Mouse (Mus musculus) embryonic facial prominence, embryonic 13.5 days (tissue): ENCODE measurements at regions not wholly inside any gene's neighbourhood (a gene's known extent, or its start where the extent isn't known, plus 50 kb on each side); places are given as distances from the start of the nearest gene placed in this dataset.

ENCODE experiments used
- ATAC-seq: fragments of 200-750 bp; cut with Nextera tagmentation; 2 replicates; pipeline ENCODE4 v1.8.0; 2017; ENCODE audit warnings: low read depth; ENCODE audit not compliant: insufficient number of reproducible peaks, insufficient read depth, low FRiP score, low TSS enrichment
- H3K27ac ChIP-seq: fragments of 300-500 bp; sonication (generic); 2 replicates; pipeline ENCODE4 v1.5.1; 2015; ENCODE audit warnings: moderate library complexity, mild to moderate bottlenecking, inconsistent platforms
- H3K27me3 ChIP-seq: fragments of 300-500 bp; sonication (generic); 2 replicates; pipeline ENCODE4 v1.6.1; 2015; ENCODE audit warnings: mild to moderate bottlenecking, inconsistent platforms
- H3K36me3 ChIP-seq: fragments of 300-500 bp; sonication (generic); 2 replicates; pipeline ENCODE4 v1.6.1; 2015; ENCODE audit warnings: mild to moderate bottlenecking, inconsistent platforms
- H3K4me1 ChIP-seq: fragments of 300-500 bp; sonication (generic); 2 replicates; pipeline ENCODE4 v1.6.1; 2015; ENCODE audit warnings: inconsistent platforms
- H3K4me2 ChIP-seq: fragments of 300-500 bp; sonication (generic); 2 replicates; pipeline ENCODE4 v1.6.1; 2015; ENCODE audit warnings: moderate library complexity, mild to moderate bottlenecking, inconsistent platforms
- H3K4me3 ChIP-seq: fragments of 300-500 bp; sonication (generic); 2 replicates; pipeline ENCODE4 v1.5.1; 2015; ENCODE audit warnings: mild to moderate bottlenecking, inconsistent platforms
- H3K9ac ChIP-seq: fragments of 300-500 bp; sonication (generic); 2 replicates; pipeline ENCODE4 v1.6.1; 2015; ENCODE audit warnings: mild to moderate bottlenecking, inconsistent platforms
- H3K9me3 ChIP-seq: fragments of 300-500 bp; sonication (generic); 2 replicates; pipeline ENCODE4 v1.6.1; 2016; ENCODE audit warnings: inconsistent platforms
- WGBS: fragments of 180-500 bp; shearing (Covaris S2); methylation state at CpG from one replicate; pipeline ENCODE4 v1.1.7; 2015; ENCODE audit warnings: mixed read lengths; 5-methylcytosine and 5-hydroxymethylcytosine counted together

DNA sequence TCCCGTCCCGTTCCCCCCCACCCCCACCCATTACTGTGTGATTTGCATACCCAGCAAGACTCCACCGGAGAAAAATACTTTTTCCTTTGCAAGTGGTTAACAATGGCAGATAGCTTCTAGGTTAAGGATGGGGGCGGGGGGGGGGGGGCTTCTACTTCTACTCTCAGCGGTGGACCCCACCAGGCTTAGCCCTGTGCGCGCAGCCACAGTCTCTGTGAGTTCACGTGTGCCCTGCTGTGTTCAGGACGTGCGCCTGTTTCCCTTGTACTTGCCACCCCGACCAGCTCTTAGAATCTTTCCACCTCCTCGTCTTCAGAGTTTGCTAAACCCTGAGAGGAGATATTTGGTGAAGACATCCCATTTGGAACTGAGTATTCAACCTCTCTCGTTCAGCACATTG lies 86.9 kb downstream of the Inhbb start:
- Histone ChIP-seq H3K4me1 (no peaks in the 10 kb centered on the region), H3K36me3 (no peaks in the 10 kb centered on the region), H3K4me3 (no peak overlapping the region), H3K9ac (no peak overlapping the region), H3K4me2 (no peak overlapping the region), H3K27ac (no peak overlapping the region), H3K9me3 (no peaks in the 10 kb centered on the region), H3K27me3 (peaks cover under 1% of the 10 kb centered on the region; the same call in 1 of the 2 replicates)
- 28% methylated on average over 13 of the region's 13 CpGs for WGBS
- no peak for ATAC-seq

DNA sequence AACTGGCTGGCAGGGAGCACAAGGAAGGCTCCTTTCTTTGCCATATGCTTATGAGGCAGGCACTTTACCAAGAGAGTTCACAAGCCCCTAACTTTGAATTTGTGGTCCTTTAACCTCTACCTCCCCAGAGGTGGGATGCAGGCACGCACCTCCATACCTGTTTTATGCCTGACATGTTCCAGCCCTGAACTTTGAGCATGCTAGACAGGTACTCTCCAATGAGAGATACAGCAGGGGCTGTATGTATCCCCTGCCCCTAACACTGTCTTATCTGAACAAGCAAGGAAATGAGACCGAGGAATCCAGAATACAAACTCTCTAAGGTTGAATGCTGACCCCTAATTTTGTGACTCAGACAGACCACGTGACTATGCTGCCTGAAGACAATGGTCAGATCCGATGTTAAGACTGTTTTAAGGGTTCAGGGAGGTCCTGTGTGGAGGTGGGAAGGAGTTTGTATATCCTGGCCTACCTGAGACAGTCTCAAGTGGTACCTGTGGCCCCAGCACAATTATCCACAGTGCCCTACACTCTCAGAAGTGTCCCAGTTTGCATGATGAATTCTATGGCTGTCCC lies 91.2 kb downstream of the Inhbb start:
- peaks cover 14% of the 10 kb centered on the region for H3K27me3 ChIP-seq
- no peak overlapping the region for H3K4me3 ChIP-seq
- no peaks in the 10 kb centered on the region for H3K9me3 ChIP-seq
- no peak overlapping the region for H3K9ac ChIP-seq
- 75% methylated on average over 4 of the region's 4 CpGs for WGBS
- no peak for ATAC-seq
- H3K36me3 ChIP-seq, result no peaks in the 10 kb centered on the region
- peaks cover 6% of the 10 kb centered on the region; the same call in 1 of the 2 replicates for H3K4me1 ChIP-seq
- no peak overlapping the region for H3K27ac ChIP-seq
- no peak overlapping the region for H3K4me2 ChIP-seq

DNA sequence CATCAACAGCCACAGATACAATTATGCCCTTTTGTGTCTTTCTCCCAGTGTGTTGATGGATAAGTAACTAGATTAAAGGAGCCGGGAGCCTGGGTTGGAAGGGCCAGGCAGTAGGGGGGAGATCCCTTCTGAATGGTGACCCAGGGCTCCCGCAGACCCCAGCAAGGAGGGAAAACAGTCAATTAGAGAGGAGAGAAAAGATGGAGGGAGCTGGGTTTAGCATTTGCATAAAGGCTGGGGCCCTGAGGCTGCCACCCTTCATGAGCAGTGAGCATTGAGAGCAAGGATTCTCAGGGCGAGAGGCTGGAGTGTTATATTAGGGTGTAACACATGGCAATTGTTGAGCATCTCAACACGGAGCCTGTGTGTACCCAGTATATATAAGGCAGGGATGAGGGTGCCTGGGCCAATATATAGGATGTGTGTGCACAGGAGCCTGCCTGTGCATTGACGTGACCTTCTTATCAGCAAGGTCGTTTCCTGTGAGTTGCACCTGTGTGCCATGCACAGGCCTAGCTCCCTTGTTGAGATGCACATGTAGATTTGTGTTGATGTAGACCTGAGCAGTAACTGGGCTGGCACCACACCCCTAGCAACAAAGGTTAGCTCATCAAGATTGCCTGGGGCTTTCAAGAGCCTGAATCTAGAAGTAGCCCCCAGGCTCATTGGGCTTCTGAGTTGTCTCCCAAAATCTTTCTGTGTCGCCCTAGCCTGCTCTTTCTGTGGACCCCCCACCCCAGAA lies 92.2 kb downstream of the Inhbb start:
- no peak overlapping the region for H3K27ac ChIP-seq
- peaks cover 6% of the 10 kb centered on the region; the same call in 1 of the 2 replicates for H3K4me1 ChIP-seq
- H3K9ac ChIP-seq, result no peak overlapping the region
- no peaks in the 10 kb centered on the region for H3K9me3 ChIP-seq
- H3K4me3 ChIP-seq, result no peak overlapping the region
- H3K27me3 ChIP-seq, result peaks cover 14% of the 10 kb centered on the region
- 42% methylated on average over 7 of the region's 7 CpGs for WGBS
- H3K4me2 ChIP-seq, result no peak overlapping the region
- H3K36me3 ChIP-seq, result no peaks in the 10 kb centered on the region
- ATAC-seq, result no peak

DNA sequence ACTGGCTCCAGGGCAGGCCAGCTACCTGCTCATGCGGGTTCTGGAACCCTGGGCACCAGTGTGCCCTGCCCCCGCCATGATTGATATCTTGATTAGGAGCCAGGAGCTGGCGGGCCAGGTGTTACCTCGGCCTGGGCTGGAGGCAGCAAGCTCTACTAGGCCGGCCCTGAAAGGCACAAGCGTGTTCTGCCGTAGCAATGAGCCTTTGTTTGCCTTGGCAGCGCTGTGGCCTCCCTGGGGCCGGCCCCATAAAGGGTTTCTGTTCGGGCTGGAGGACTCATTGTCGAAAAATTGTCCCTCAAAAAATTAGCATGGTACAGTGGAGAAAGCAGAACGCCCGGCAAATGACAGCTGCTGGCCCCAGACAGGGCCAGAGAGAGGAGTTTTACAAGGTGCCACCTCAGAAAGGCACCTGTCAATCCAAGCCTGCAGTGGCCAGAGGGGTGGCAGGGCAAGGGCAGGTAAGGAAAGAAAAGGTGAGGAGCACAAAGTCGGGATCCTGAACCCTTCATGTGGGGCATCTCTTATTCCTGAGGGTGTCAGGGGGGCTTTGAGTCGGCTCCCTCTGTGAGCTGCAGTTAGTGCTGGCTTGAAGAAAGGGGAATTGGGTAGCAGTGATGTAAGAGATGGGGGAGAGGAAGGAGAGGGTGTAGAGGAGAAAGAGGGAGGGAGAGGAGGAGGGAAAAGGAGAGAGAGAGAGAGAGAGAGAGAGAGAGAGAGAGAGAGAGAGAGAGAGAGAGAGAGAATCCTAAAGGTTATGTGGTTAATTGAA lies 92.9 kb downstream of the Inhbb start:
- peaks cover 14% of the 10 kb centered on the region for H3K27me3 ChIP-seq
- H3K9me3 ChIP-seq, result no peaks in the 10 kb centered on the region
- ATAC-seq, result no peak
- H3K9ac ChIP-seq, result no peak overlapping the region
- H3K36me3 ChIP-seq, result no peaks in the 10 kb centered on the region
- peaks cover 6% of the 10 kb centered on the region; the same call in 1 of the 2 replicates for H3K4me1 ChIP-seq
- H3K4me2 ChIP-seq, result no peak overlapping the region
- H3K4me3 ChIP-seq, result no peak overlapping the region
- 11% methylated on average over 15 of the region's 15 CpGs for WGBS
- no peak overlapping the region for H3K27ac ChIP-seq

DNA sequence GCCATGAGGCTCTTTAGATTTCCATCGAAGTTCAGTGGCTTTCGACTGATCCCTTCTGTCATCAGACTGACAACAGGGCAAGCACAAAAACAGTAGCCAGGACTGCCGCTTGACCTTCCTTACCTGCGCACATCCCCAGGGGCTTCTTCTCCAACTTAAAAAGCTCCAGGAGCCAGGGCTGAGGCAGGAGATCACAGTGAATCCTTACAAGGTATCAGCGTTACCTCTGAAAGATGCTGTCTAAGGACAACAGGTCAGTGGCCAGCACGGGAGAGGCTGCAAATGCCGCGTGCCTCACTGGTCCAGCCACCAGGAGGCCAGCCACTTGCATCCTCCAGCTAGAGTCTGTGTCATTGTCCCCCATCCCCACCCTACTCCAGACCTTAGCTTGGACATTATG lies 97.5 kb downstream of the Inhbb start:
- no peaks in the 10 kb centered on the region for H3K36me3 ChIP-seq
- H3K4me1 ChIP-seq, result peaks cover 4% of the 10 kb centered on the region; the same call in 1 of the 2 replicates
- H3K4me3 ChIP-seq, result no peak overlapping the region
- H3K9ac ChIP-seq, result no peak overlapping the region
- no peak for ATAC-seq
- WGBS, result 75% methylated on average over 8 of the region's 8 CpGs
- peaks cover 7% of the 10 kb centered on the region for H3K27me3 ChIP-seq
- no peak overlapping the region for H3K4me2 ChIP-seq
- no peaks in the 10 kb centered on the region for H3K9me3 ChIP-seq
- H3K27ac ChIP-seq, result no peak overlapping the region

DNA sequence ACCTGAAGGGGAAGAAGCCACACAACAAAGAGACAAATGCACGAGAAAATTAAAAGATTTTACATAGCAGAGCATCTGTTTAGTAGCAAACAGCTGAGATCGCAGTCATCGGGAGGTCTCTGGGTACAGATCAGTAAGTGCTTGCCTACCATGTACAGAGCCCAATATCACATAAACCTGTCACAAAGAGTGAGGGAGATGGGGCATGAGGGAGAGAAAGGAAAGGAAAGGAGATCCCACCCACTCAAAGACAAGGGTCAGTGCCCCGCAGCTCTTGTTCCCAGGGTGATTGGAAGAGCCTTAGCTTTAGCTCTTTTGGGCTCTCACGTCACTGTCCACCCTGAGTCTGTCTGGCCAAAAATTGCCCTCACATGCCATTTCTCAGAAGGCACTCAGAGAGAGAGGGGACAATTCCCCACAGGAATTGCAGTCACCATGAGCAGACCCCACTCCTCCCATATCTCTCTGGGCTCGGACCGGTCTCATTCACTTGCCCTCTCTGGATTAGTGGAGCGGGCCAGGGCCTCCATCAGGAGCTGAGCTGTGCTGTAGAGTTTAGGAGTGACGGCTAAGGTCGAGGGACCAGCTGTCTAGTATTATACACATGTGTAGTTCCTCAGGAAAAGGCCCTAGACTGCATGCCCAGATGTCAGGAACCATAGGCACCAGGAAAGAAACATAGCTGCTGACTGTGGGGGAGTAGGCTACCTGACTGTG lies 99.6 kb downstream of the Inhbb start:
- Histone ChIP-seq H3K27ac (no peak overlapping the region), H3K4me3 (no peak overlapping the region), H3K9me3 (no peaks in the 10 kb centered on the region), H3K4me2 (no peak overlapping the region), H3K9ac (no peak overlapping the region), H3K27me3 (no peaks in the 10 kb centered on the region), H3K36me3 (no peaks in the 10 kb centered on the region), H3K4me1 (no peaks in the 10 kb centered on the region)
- ATAC-seq, result 0 out of 2 replicates have a peak, but pooled peaks have one; percentile 26
- 69% methylated on average over 10 of the region's 10 CpGs for WGBS

DNA sequence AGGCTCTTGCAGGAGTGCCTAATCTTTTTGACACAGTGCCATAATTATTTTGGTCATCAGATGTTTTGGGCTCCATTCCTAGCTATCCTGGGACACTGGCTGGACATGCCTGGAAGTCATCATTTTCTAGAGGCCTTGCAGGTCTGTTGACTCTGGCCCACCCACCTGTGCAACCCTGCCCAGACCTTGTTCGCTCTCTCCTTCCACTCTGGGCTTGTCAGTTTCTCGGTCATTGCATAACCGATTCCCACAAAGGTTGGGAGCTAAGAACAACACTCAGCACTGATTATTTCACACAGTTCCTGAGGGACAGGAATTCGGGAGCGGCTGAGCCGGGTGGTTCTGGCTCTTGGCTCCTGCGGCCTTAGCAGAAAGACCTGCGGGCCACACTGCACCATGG lies 100.2 kb downstream of the Inhbb start:
- no peak for ATAC-seq
- Histone ChIP-seq H3K9ac (no peak overlapping the region), H3K4me3 (no peak overlapping the region), H3K36me3 (no peaks in the 10 kb centered on the region), H3K27ac (no peak overlapping the region), H3K27me3 (no peaks in the 10 kb centered on the region), H3K9me3 (no peaks in the 10 kb centered on the region), H3K4me1 (no peaks in the 10 kb centered on the region), H3K4me2 (no peak overlapping the region)
- 85% methylated on average over 8 of the region's 8 CpGs for WGBS

DNA sequence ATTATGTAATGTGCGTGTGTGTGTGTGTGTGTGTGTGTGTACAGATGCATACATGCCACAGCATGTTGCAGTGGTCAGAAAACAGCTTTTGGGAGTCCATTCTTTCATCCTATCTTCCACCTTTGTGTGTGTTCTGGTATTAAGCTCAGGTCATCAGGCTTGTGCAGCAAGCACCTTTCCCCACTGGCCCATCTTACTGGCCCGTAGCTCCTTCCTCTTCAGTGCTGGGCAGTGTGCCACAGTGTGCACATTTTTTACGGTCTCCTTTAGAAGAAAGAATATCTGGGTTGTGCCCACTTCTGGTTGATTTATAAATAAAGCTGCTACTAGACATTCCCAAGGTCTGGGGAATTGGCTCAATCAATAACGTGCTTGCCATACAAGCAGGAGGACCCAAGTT lies 105.0 kb downstream of the Inhbb start:
- H3K9me3 ChIP-seq, result no peaks in the 10 kb centered on the region

DNA sequence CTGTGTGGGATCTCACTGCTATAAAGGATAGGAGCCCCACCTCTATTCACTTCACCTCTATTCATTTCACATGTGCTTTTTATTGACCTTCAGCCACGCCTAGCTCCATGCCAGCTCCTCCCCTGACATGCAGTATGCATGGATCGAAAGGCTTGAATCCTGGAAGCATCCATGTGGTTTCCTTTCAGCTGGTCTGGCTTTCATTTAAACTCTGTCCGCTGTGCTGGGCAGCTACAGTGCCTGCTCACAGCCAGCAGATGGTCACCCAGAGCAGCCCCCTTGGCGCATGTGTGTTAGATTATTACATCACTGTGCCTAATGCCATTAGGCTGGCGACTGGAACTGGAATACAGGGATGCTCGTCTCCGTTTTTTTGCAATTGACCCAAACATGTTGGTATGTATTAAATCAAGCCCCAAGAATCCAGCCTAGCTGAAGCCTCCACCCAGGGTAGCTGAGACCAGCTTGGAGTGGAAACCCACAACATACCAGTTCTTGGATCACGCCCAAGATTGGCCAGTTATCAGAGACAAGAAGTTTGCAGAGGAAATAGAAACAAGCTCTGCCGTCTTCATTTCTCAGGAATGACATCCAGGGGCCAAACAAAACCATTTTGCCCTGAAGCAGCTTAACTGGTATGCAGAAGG lies 113.2 kb downstream of the Inhbb start:
- Histone ChIP-seq H3K27ac (peak overlapping the region; percentile 28), H3K36me3 (no peaks in the 10 kb centered on the region), H3K4me1 (peaks cover 34% of the 10 kb centered on the region), H3K27me3 (no peaks in the 10 kb centered on the region), H3K9ac (no peak overlapping the region), H3K4me2 (peak overlapping the region; percentile 30), H3K9me3 (no peaks in the 10 kb centered on the region), H3K4me3 (no peak overlapping the region)
- 27% methylated on average over 9 of the region's 9 CpGs for WGBS
- peak; percentile 43; the same call in 1 of the 2 replicates for ATAC-seq

More for the DNA sequence above, 105.0 kb downstream of the Inhbb start:
- Histone ChIP-seq H3K36me3 (no peaks in the 10 kb centered on the region), H3K27me3 (no peaks in the 10 kb centered on the region), H3K4me3 (no peak overlapping the region), H3K4me2 (no peak overlapping the region), H3K4me1 (0 out of 2 replicates have a peak, but pooled peaks cover 2% of the 10 kb centered on the region), H3K27ac (no peak overlapping the region), H3K9ac (no peak overlapping the region)
- WGBS, result 85% methylated on average over 4 of the region's 4 CpGs
- no peak for ATAC-seq

DNA sequence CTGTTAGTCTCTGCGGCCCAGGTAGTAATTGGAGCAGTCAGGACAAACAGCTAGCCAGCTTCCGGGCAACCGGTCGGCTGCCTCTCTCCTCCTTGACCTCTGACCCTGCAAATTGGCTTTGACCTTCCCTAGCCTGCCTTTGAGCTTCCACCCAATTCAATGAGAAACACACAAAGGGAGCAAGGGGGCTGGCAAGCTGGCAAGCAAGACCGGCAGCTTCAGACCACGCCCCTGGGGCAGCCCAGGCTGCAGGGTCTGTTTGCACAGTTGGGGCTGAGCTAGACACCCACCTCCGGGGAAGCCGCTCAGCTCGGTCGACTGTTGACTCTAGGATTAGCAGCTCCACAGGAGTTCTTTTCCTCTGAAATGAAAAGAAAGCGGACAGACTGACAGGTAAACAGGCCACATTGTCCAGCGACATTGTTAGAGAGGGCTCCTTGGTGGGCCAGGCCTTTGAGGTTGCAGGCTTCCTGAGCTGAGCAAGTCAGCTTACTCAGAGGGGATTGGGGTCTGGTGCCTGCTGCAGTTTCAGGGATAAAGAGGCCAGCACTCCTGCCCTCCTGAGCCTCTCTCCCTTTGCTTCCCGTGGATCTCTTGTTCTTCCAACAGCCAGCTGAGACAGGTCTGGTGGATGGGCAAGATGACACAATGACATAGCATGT lies 116.6 kb downstream of the Inhbb start:
- Histone ChIP-seq H3K4me3 (no peak overlapping the region), H3K36me3 (no peaks in the 10 kb centered on the region), H3K9me3 (no peaks in the 10 kb centered on the region), H3K9ac (no peak overlapping the region), H3K27ac (no peak overlapping the region), H3K27me3 (no peaks in the 10 kb centered on the region), H3K4me1 (peaks cover 32% of the 10 kb centered on the region), H3K4me2 (no peak overlapping the region)
- 13% methylated on average over 13 of the region's 13 CpGs for WGBS
- no peak for ATAC-seq
